Mouse (Mus musculus) embryonic facial prominence, embryonic 14.5 days (tissue): ENCODE data around the gene Fbxw4. TPM values are rescaled to one million over a fixed set of nuclear protein-coding genes. Genes with fewer than 3 reads are reported as not detected.
A peak's percentile ranks its signal among the peaks of the same experiment; 100 is the strongest.

Experiments
- ATAC-seq: fragments of 200-750 bp; cut with Nextera tagmentation; 2 replicates; pipeline ENCODE4 v1.8.0; 2017; ENCODE audit warnings: low read depth, moderate number of reproducible peaks, moderate TSS enrichment
- DNase-seq: peaks from one replicate; pipeline ENCODE4 v3.0.0-alpha.2; 2015; ENCODE audit warnings: low spot score
- H3K27ac ChIP-seq: fragments of 300-500 bp; sonication (generic); replicated peaks from 2 replicates; pipeline ENCODE4 v1.5.1; 2014; ENCODE audit warnings: low read depth, mild to moderate bottlenecking, low read length, moderate library complexity
- H3K27me3 ChIP-seq: fragments of 300-500 bp; sonication (generic); replicated peaks from 2 replicates; pipeline ENCODE4 v1.6.1; 2014; ENCODE audit warnings: low read length; ENCODE audit not compliant: control insufficient read depth, insufficient read depth
- H3K36me3 ChIP-seq: fragments of 300-500 bp; sonication (generic); 2 replicates; pipeline ENCODE4 v1.6.1; 2014; ENCODE audit warnings: low read length, mixed read lengths; ENCODE audit not compliant: control insufficient read depth, insufficient read depth
- H3K4me1 ChIP-seq: fragments of 300-500 bp; sonication (generic); 2 replicates; pipeline ENCODE4 v1.6.1; 2014; ENCODE audit warnings: antibody characterized with exemption, low read length; ENCODE audit not compliant: control insufficient read depth, insufficient read depth
- H3K4me2 ChIP-seq: fragments of 300-500 bp; sonication (generic); 2 replicates; pipeline ENCODE4 v1.6.1; 2014; ENCODE audit warnings: low read depth, mild to moderate bottlenecking, low read length, moderate library complexity, mixed read lengths
- H3K4me3 ChIP-seq: fragments of 300-500 bp; sonication (generic); 2 replicates; pipeline ENCODE4 v1.5.1; 2014; ENCODE audit warnings: low read depth, mild to moderate bottlenecking, low read length
- H3K9ac ChIP-seq: fragments of 300-500 bp; sonication (generic); 2 replicates; pipeline ENCODE4 v1.6.1; 2014; ENCODE audit warnings: low read depth, mild to moderate bottlenecking, low read length, moderate library complexity, mixed read lengths
- H3K9me3 ChIP-seq: fragments of 300-500 bp; sonication (generic); 2 replicates; pipeline ENCODE4 v1.6.1; 2016; ENCODE audit warnings: low read length; ENCODE audit not compliant: control insufficient read depth
- WGBS: fragments of 180-500 bp; shearing (Covaris S2); extraction: QIAGEN DNeasy Blood & Tissue Kit; methylation state at CpG from one replicate; pipeline ENCODE4 v1.1.7; 2014; 5-methylcytosine and 5-hydroxymethylcytosine counted together
- polyA plus RNA-seq: library from polyadenylated mRNA; unstranded; fragments of >200 nt; fragmentation: Nextera tagmentation; extraction: Ambion mirVana; gene quantifications from 2 replicates; pipeline ENCODE4 v1.2.1, GENCODE M21; 2014

The Fbxw4 gene
- polyA plus RNA-seq, 1 experiment from 2014 or later, result 6.9 TPM

- WGBS, result 56% methylated on average over 12 of the region's 12 CpGs
- no peak overlapping the region for H3K27ac ChIP-seq
- no peaks in the 10 kb centered on the region for H3K36me3 ChIP-seq
- DNase-seq (peak; percentile 44), ATAC-seq (peak; percentile 67)
- no peaks in the 10 kb centered on the region for H3K27me3 ChIP-seq
- H3K4me1 ChIP-seq, result peaks cover 16% of the 10 kb centered on the region
- no peak overlapping the region for H3K4me2 ChIP-seq
- H3K9ac ChIP-seq, result 0 out of 2 replicates have a peak overlapping the region, but pooled peaks have one; percentile 1
- H3K4me3 ChIP-seq, result no peak overlapping the region
- H3K9me3 ChIP-seq, result no peaks in the 10 kb centered on the region
Measured at GRCm38 (mm10) chr19:45615415-45616213, 44.5 kb downstream of the Fbxw4 start.

- Histone ChIP-seq H3K27ac (no peak overlapping the region), H3K4me2 (no peak overlapping the region), H3K36me3 (no peaks in the 10 kb centered on the region), H3K9me3 (no peaks in the 10 kb centered on the region), H3K9ac (no peak overlapping the region), H3K4me3 (no peak overlapping the region), H3K4me1 (peaks cover 16% of the 10 kb centered on the region), H3K27me3 (no peaks in the 10 kb centered on the region)
- ATAC-seq (no peak; the same call in 1 of the 2 replicates), DNase-seq (no peak)
- WGBS, result 40% methylated on average over 3 of the region's 3 CpGs
Measured at GRCm38 (mm10) chr19:45614928-45615327, 45.2 kb downstream of the Fbxw4 start.

GRCm38 (mm10) chr19:45614375-45614774 is 45.7 kb downstream of the Fbxw4 start:
- no peak overlapping the region for H3K4me3 ChIP-seq
- no peak overlapping the region for H3K4me2 ChIP-seq
- H3K9me3 ChIP-seq, result no peaks in the 10 kb centered on the region
- H3K27ac ChIP-seq, result no peak overlapping the region
- H3K9ac ChIP-seq, result no peak overlapping the region
- DNase-seq (no peak), ATAC-seq (no peak)
- H3K4me1 ChIP-seq, result peaks cover 16% of the 10 kb centered on the region
- 71% methylated on average over 8 of the region's 8 CpGs for whole genome bisulfite sequencing
- no peaks in the 10 kb centered on the region for H3K27me3 ChIP-seq
- no peaks in the 10 kb centered on the region for H3K36me3 ChIP-seq

DNA sequence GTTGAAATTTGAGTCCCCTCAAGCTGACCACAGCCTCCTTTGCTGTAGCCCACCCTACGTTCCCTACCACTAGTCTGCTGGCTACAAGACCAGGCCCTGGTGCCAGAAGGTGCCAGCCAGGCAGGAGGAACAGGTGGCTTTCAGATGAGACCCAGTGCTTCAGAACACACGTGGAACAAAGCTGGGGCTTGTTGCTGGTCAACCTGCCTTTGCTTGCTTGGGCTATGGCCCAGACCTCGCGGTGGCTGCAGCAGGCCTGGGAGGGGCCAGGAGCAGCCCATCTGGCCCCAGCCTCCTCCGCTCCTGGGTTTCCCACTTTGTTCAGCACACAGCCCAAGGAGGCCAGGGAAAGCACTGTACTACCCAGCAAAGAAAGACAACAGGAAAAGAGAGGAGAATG is 49.3 kb downstream of the Fbxw4 start:
- H3K9ac ChIP-seq, result no peak overlapping the region
- H3K9me3 ChIP-seq, result no peaks in the 10 kb centered on the region
- no peaks in the 10 kb centered on the region for H3K36me3 ChIP-seq
- no peaks in the 10 kb centered on the region for H3K27me3 ChIP-seq
- 69% methylated on average over 5 of the region's 5 CpGs for WGBS
- no peak overlapping the region for H3K27ac ChIP-seq
- DNase-seq (no peak), ATAC-seq (no peak)
- no peak overlapping the region for H3K4me2 ChIP-seq
- H3K4me3 ChIP-seq, result no peak overlapping the region
- H3K4me1 ChIP-seq, result peaks cover 9% of the 10 kb centered on the region

DNA sequence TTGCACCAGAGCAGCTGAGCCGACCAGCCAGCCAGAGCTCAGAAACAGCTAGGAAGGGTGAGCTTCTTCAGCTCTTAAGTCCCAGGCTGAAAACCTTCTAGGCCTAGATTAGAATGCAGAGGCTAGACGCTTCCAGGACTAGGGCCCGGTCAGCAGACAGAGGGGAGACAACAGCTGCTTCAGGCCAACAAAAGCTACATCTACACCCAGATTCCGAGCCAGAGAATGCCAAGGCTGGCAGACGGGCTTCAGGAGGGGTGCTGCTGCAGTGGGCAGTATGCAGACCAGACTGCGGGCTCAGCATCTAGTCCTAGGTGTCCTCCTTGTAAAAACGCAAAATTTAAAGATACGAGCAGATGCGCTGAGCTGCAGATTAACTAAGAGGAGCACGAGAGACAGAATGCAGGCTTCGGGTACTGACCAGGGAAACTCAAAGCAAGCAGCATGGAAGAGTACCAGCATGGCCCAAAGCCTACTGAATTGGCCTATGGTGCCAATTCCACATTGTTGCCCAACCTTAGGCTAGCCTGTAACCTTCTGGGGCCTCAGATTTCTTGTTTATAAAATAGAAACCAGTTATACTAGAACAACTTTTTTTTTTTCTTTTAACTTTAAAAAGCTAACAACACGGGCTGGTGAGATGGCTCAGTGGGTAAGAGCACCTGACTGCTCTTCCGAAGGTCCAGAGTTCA is 51.3 kb downstream of the Fbxw4 start:
- no peak overlapping the region for H3K4me3 ChIP-seq
- WGBS, result 83% methylated on average over 13 of the region's 13 CpGs
- no peak overlapping the region for H3K27ac ChIP-seq
- H3K4me2 ChIP-seq, result no peak overlapping the region
- no peak for ATAC-seq
- no peaks in the 10 kb centered on the region for H3K9me3 ChIP-seq
- no peaks in the 10 kb centered on the region for H3K36me3 ChIP-seq
- no peak overlapping the region for H3K9ac ChIP-seq
- H3K27me3 ChIP-seq, result no peaks in the 10 kb centered on the region
- no peak for DNase-seq
- H3K4me1 ChIP-seq, result no peaks in the 10 kb centered on the region

GRCm38 (mm10) chr19:45607479-45607878 is 52.6 kb downstream of the Fbxw4 start:
- 32% methylated on average over 6 of the region's 7 CpGs for WGBS
- H3K4me1 ChIP-seq, result no peaks in the 10 kb centered on the region
- H3K9me3 ChIP-seq, result no peaks in the 10 kb centered on the region
- no peak overlapping the region for H3K4me2 ChIP-seq
- no peaks in the 10 kb centered on the region for H3K27me3 ChIP-seq
- H3K36me3 ChIP-seq, result no peaks in the 10 kb centered on the region
- no peak overlapping the region for H3K9ac ChIP-seq
- ATAC-seq (peak; percentile 47; the same call in 1 of the 2 replicates), DNase-seq (no peak)
- H3K4me3 ChIP-seq, result no peak overlapping the region
- no peak overlapping the region for H3K27ac ChIP-seq

DNA sequence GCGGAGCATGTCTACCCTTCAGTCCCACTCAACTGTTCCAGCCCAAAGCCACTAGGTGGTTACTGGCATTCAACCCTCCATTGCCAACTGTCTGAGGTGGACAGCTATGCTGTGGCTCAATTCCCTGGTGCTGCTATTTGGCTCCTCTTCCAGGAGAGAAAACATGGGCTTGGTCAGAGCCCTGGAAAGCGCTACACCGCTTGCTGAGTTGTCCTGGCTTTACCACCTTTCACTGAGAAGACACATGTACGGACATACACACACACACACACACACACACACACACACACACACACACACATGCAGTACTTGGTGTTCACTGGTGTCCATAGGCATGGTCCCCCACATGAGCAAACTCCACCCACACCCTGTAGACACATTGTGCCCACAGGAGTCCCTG is 53.4 kb downstream of the Fbxw4 start:
- no peak overlapping the region for H3K4me2 ChIP-seq
- H3K9ac ChIP-seq, result no peak overlapping the region
- no peak for DNase-seq
- no peaks in the 10 kb centered on the region for H3K9me3 ChIP-seq
- no peak overlapping the region for H3K4me3 ChIP-seq
- no peak for ATAC-seq
- H3K27me3 ChIP-seq, result no peaks in the 10 kb centered on the region
- H3K27ac ChIP-seq, result no peak overlapping the region
- WGBS, result 84% methylated on average over 4 of the region's 4 CpGs
- no peaks in the 10 kb centered on the region for H3K4me1 ChIP-seq
- peaks cover 6% of the 10 kb centered on the region; the same call in 1 of the 2 replicates for H3K36me3 ChIP-seq

DNA sequence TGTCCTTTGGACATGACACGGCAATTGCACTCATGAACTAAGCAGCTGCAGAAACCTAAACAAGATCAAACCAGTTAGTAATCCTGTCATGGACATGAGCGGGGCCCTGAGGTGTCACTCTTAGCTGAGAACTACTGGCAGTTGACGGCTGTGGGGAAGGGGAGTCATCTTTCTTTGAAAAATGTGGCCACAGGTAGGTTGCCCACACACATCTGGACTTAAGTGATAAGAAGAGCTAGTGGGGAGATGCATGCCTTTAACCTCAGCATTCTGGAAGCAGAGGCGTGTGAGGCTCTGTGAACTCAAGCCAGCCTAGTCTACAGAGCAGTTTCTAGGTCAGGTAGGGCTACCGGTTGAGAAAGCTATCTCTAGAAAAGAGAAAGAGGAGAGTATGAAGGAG is 57.5 kb downstream of the Fbxw4 start:
- Histone ChIP-seq H3K4me1 (no peaks in the 10 kb centered on the region), H3K4me2 (no peak overlapping the region), H3K36me3 (peaks cover 10% of the 10 kb centered on the region; the same call in 1 of the 2 replicates), H3K27ac (no peak overlapping the region), H3K27me3 (no peaks in the 10 kb centered on the region), H3K9me3 (no peaks in the 10 kb centered on the region), H3K4me3 (no peak overlapping the region), H3K9ac (no peak overlapping the region)
- DNase-seq, result no peak
- 81% methylated on average over 5 of the region's 5 CpGs for WGBS
- no peak for ATAC-seq
